Mouse (Mus musculus) liver, adult 2 months (tissue): ENCODE results near the gene Cybc1.

ENCODE experiments used
- CTCF ChIP-seq: fragments of 200-500 bp; IDR thresholded peaks from 2 replicates; pipeline ENCODE4 v1.5.1; 2011; ENCODE audit warnings: low read depth, low read length, control low read depth
- POLR2A ChIP-seq: fragments of 200-500 bp; IDR thresholded peaks from 2 replicates; pipeline ENCODE4 v1.6.1; 2011; ENCODE audit warnings: low read length, control low read depth; ENCODE audit not compliant: insufficient read depth; ENCODE audit errors: extremely low read depth

- no peak for TF ChIP-seq POLR2A
- no peak for TF ChIP-seq CTCF
Observed at GRCm38 (mm10) chr11:121260211-121260906, 31.2 kb upstream of the Cybc1 start.
